Mouse (Mus musculus) kidney, postnatal 36 days (tissue): ENCODE data around the gene Xrcc2.
"Not testable (repeated sequence)": the region's sequence is repeated elsewhere in the genome, so short reads cannot be mapped to it uniquely, and the experiment has no call there.

Experiments
- DNase-seq, 2 experiments: peaks; one replicate each; pipeline ENCODE4 v3.0.0; 2021 to 2022; ENCODE audit warnings: mixed read lengths in 2 of 2

Gene Xrcc2

GRCm38 (mm10) chr5:25705567-25706349, at the start of gene Xrcc2:
TSS of gene Xrcc2 (minus strand) at chr5:25705825.
- peak; percentile 95 to 97 for DNase-seq

GRCm38 (mm10) chr5:25754236-25754766, 48.7 kb upstream of the Xrcc2 start:
- peak in 1 of 2 experiments; percentile 7 for DNase-seq

DNA sequence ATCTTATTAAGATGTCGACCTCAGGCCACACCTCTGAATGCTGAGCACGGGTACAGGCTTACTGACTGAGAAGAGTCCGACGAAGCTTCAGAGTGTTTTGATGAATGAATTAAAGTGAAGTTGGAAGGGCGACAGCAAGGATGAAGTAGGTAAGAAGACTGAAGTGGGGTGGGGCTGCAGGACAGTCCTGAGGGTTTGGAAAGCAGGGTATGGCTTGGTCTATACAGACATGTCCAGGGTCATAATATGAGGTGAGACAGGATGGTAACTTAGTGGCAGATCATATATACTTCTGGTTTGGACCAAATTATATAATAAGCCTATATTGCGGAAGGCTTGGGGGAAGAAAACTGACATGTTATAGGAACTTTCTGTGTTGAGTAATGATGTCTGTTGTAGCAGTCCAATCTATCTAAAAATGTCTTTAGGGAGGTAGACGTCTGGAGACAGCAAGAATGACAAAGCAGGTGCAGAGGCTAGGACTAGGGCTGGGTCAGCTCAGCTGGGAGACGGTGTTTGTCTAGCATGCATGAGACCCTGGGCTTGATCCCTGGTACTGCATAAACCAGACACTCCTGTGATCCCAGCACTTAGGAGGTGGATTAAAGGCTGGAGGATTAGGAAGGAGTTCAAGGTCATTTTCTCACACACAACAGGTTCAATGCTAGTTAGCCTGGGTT, 48.1 kb upstream of the Xrcc2 start:
- DNase-seq = no peak

- DNase-seq = peak; percentile 16 to 32
Observed at GRCm38 (mm10) chr5:25752862-25753261, 47.2 kb upstream of the Xrcc2 start.

DNA sequence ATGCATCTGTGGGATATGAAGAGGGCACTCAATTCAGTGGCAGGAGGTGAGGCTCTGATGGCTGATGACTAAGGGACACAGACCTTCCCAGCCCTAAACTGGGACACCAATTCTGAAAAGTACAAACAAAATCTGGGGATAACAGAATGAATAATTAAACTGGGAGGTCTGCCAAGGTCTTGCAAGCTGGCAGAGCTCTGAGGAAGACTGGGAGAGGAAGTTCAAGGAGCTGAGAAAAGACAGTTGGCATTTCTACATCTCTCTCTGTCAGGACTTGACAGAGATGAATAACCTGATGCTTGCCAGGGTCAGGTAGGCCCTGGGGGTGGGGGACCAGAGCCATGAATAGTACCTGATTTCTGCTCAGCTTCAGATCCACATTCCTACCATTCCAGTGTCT, 45.9 kb upstream of the Xrcc2 start:
- DNase-seq = peak; percentile 12 to 29

DNA sequence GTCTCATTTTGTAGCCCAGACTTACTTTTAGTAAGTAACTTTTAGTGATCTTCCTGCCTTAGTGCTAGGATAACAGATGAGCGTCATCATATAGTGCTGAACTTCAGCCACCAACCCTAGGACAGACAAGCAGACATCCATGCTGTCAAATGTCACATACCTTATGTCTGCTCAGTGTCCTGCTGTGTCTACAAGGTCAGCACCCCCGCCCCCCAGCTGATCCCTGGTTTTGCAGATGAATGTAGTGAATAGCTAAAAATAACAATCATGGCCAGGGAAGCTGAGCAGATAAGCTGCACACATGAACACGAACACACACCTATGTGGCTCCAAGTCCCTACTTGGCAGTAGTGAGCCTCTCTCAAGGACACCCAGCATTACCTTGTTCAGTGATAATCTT, 43.0 kb upstream of the Xrcc2 start:
- DNase-seq = no peak

GRCm38 (mm10) chr5:25747904-25748303, 42.3 kb upstream of the Xrcc2 start:
- no peak for DNase-seq

DNA sequence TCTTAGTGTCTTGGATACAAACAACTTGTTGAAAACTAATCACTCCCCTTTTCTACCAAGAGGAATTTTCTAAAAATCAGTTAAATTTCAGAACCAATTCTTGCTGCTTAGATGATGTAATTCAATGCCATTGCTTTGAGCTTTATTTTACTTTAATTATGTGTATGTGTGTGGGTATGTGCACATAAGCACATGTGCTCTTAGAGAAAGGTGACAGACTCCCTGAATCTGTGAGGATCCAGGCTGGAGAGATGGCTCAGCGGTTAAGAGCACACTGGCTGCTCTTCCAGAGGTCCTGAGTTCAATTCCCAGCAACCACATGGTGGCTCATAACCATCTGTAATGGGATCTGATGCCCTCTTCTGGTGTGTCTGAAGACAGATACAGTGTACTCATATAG, 33.3 kb upstream of the Xrcc2 start:
- DNase-seq = not testable (repeated sequence)

- no peak for DNase-seq
Observed at GRCm38 (mm10) chr5:25738448-25738847, 32.8 kb upstream of the Xrcc2 start.

- no peak for DNase-seq
Observed at GRCm38 (mm10) chr5:25735861-25736260, 30.2 kb upstream of the Xrcc2 start.

GRCm38 (mm10) chr5:25734318-25734717, 28.7 kb upstream of the Xrcc2 start:
- DNase-seq = peak; percentile 15 to 69

- DNase-seq = no peak
Observed at GRCm38 (mm10) chr5:25724134-25724675, 18.6 kb upstream of the Xrcc2 start.

- no peak for DNase-seq
Observed at GRCm38 (mm10) chr5:25723016-25723415, 17.4 kb upstream of the Xrcc2 start.

DNA sequence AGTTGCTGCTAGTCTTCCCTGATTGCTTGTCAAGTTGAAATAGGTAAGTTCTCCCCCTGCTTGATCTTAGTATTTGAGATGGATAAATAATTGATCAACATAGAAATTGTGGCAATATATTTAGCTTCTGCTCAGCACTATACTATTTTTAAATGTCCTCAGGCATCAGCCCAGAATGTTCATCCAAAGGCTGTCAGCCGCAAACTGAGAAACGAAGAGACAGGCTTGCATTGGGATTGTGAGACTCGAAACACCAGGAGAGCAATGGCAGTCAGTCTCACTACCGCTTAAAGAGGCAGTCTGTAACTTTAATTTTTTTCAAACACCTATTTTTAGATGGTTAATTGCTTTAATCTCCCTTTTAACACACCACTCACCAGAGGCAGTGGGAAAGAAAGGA, 13.8 kb upstream of the Xrcc2 start:
- DNase-seq = no peak

- DNase-seq = not testable (repeated sequence)
Observed at GRCm38 (mm10) chr5:25713001-25713706, 7.5 kb upstream of the Xrcc2 start.

DNA sequence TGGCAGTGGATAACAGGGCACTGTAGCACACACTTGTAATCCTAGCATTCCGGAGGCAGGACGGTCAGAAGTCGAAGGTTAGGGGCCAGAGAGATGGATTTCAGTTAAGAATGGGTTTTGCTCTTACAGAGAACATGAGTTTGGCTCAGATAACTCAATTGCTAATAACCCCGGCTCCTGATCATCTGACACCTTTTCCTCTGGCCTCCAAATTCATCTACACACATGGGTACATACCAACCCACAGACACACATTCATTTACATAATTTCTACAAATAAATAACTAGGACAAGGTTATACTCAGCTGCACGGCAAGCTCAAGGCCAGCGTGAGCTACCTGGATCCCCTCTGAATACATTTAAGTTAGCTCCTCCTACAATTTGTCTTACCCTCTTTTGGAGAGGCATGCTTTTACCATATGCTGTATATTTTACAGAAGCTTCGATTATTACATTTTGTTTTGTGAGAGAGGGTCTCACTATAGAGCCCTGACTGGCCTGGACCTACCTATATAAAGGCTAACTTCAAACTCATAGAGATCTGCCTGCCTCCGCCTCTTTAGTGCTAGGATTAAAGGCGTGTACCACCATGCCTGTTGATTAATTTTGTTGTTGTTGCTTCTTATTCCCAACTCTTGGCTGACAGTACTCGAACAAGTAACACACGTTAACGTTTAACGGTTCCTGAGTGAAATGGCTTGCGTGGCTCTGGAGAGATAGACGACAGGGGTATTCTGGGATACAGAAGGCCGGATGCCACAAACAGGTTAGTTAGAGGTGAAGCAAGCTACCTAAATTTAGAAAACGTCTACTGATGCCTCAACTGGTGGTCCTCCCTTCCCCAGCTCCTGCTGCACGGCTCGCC, 691 bp downstream of the Xrcc2 start:
- DNase-seq = peak in 1 of 2 experiments; percentile 3

- no peak for DNase-seq
Observed at GRCm38 (mm10) chr5:25697941-25698340, 7.7 kb downstream of the Xrcc2 start.

- no peak for DNase-seq
Observed at GRCm38 (mm10) chr5:25696256-25696655, 9.4 kb downstream of the Xrcc2 start.

DNA sequence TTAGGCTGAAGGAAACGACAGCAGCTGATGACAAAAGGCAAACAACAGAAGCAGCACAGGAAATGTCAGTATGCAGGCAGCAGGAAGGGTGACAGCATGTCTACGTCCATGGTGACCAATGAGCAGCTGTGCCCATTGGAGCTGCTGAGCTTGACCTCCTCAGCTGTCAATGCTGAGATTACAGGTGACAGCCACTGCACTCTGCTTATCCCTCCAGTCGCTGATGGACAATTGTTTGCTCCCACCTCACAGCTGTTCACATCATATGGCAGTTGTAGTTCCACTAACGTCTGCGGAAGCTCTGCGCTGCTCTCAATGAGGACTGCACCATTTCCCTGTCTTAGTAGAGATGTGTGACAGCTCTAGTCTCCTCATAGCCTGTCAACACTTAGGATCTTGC, 9.8 kb downstream of the Xrcc2 start:
- DNase-seq = no peak

GRCm38 (mm10) chr5:25671696-25672520, 33.7 kb downstream of the Xrcc2 start:
- DNase-seq = no peak

DNA sequence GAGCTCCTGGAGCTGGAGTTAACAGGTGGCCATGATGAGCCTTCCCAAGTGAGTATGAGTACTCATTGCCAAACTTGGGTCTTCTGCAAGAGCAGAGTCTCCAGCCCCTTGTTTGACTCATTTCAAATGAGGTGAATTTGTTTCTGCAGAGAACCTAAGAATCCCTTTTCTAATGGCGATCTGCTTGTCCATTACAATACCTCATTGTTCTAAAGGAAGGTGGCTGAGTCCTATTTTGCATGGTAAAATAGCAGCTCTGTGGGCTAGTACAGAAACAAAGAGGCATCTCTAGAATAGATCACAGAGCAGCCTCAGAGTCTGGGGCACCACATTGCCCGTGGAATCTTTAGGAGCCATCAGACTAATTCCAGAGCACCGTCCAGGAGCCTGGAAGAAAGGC, 34.6 kb downstream of the Xrcc2 start:
- DNase-seq = no peak
